17 mouse cellular contexts compared by ENCODE assay signal in the genomic region with DNA sequence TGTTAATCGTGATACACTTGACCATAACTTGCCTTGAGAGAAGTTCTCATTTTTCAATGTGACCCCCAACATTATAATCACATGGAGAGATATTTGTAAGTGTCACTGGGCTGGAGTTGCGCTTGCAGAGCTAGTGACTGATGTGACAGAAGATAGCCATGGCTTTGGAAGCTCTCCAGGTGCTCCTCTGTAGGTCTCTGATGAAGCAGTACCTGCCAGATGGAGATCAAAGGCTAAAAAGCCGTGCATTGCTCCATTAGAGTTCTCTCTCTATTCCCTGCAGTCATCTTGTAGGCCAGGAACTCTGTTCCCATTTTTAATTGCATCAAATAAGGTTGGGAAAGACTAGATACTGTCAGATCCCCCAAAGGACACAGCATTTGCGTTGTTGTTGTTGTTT.
DNase-seq lines count a peak whose midpoint lies in the region; ATAC-seq and TF ChIP-seq lines count a peak whose summit lies in the region.
"Had no signal": no experiment of that assay in that cellular context is flagged by ENCODE, and none has a peak within 500 bp of the region (broad histone marks: within the 10 kb centered on the region; RNA-seq: fewer than 3 reads in every experiment).

No protein-coding gene starts in this region.

- WGBS in forebrain, embryonic 13.5 days, result 84% methylated on average over 4 of the region's 4 CpGs
- WGBS in forebrain, postnatal 0 days, result 86% methylated on average over 4 of the region's 4 CpGs
- WGBS in midbrain, embryonic 12.5 days, result 83% methylated on average over 4 of the region's 4 CpGs

- H3K9ac ChIP-seq in forebrain, embryonic 13.5 days, result no peak overlapping the region
- no peak overlapping the region for H3K9ac ChIP-seq in forebrain, postnatal 0 days
- H3K9ac ChIP-seq in midbrain, embryonic 12.5 days (replicated peaks), result no peak overlapping the region
- H3K9ac ChIP-seq: intestine, embryonic 15.5 days; lung, embryonic 15.5 days had no signal

- intact Hi-C loops in gastrocnemius, postnatal 36 days (cut with DNase I), result no loop called here

- H3K4me3 ChIP-seq in forebrain, embryonic 13.5 days, result no peak overlapping the region
- H3K4me3 ChIP-seq in forebrain, postnatal 0 days (ENCODE audit: low read depth, low read length), result no peak overlapping the region
- H3K4me3 ChIP-seq in midbrain, embryonic 12.5 days, result no peak overlapping the region
- H3K4me3 ChIP-seq: erythroblast, embryonic 14.5 days; heart, embryonic 10.5 days; intestine, embryonic 15.5 days; lung, embryonic 15.5 days had no signal

- H3K36me3 ChIP-seq in forebrain, embryonic 13.5 days (ENCODE audit: poor library complexity, severe bottlenecking), result no peaks in the 10 kb centered on the region
- H3K36me3 ChIP-seq in forebrain, postnatal 0 days (ENCODE audit: insufficient read depth), result no peaks in the 10 kb centered on the region
- H3K36me3 ChIP-seq in midbrain, embryonic 12.5 days, result no peaks in the 10 kb centered on the region
- H3K36me3 ChIP-seq: heart, embryonic 10.5 days; intestine, embryonic 15.5 days; lung, embryonic 15.5 days had no signal

- TF ChIP-seq CTCF in forebrain, postnatal 0 days (IDR thresholded peaks at IDR 0.05; ENCODE audit: low read depth), result no peak

- H3K27me3 ChIP-seq in forebrain, embryonic 13.5 days, result no peaks in the 10 kb centered on the region
- H3K27me3 ChIP-seq in forebrain, postnatal 0 days (ENCODE audit: insufficient read depth, low read length), result no peaks in the 10 kb centered on the region
- H3K27me3 ChIP-seq in midbrain, embryonic 12.5 days, result no peaks in the 10 kb centered on the region
- H3K27me3 ChIP-seq: intestine, embryonic 15.5 days; lung, embryonic 15.5 days had no signal

- ATAC-seq in forebrain, embryonic 13.5 days, result no peak
- no peak for ATAC-seq in forebrain, postnatal 0 days
- no peak for ATAC-seq in midbrain, embryonic 12.5 days (ENCODE audit: low FRiP score, low read depth)
- ATAC-seq in megakaryocyte-erythroid progenitor cell, adult 5-6 weeks (replicated peaks; ENCODE audit: low FRiP score, low TSS enrichment, poor library complexity, severe bottlenecking), result no peak
- ATAC-seq: intestine, embryonic 15.5 days had no signal

- peak overlapping the region; percentile 14 for H3K27ac ChIP-seq in forebrain, embryonic 13.5 days
- no peak overlapping the region for H3K27ac ChIP-seq in forebrain, postnatal 0 days (ENCODE audit: low read depth, low read length)
- H3K27ac ChIP-seq in midbrain, embryonic 12.5 days (replicated peaks), result peak overlapping the region; percentile 47
- H3K27ac ChIP-seq: heart, embryonic 10.5 days; intestine, embryonic 15.5 days; lung, embryonic 15.5 days had no signal

- peaks cover 30% of the 10 kb centered on the region for H3K4me1 ChIP-seq in forebrain, embryonic 13.5 days
- no peaks in the 10 kb centered on the region; the same call in 1 of the 2 replicates for H3K4me1 ChIP-seq in forebrain, postnatal 0 days (ENCODE audit: insufficient read depth)
- peaks cover 23% of the 10 kb centered on the region for H3K4me1 ChIP-seq in midbrain, embryonic 12.5 days
- H3K4me1 ChIP-seq: heart, embryonic 10.5 days; intestine, embryonic 15.5 days; lung, embryonic 15.5 days had no signal

- H3K9me3 ChIP-seq in forebrain, embryonic 13.5 days (replicated peaks), result no peaks in the 10 kb centered on the region
- H3K9me3 ChIP-seq in forebrain, postnatal 0 days (ENCODE audit: low read length), result no peaks in the 10 kb centered on the region
- no peaks in the 10 kb centered on the region for H3K9me3 ChIP-seq in midbrain, embryonic 12.5 days
- H3K9me3 ChIP-seq: heart, embryonic 10.5 days; intestine, embryonic 15.5 days; lung, embryonic 15.5 days had no signal

- H3K4me2 ChIP-seq in forebrain, embryonic 13.5 days, result no peak overlapping the region
- no peak overlapping the region for H3K4me2 ChIP-seq in forebrain, postnatal 0 days (ENCODE audit: low read depth)
- no peak overlapping the region for H3K4me2 ChIP-seq in midbrain, embryonic 12.5 days (replicated peaks)
- H3K4me2 ChIP-seq: intestine, embryonic 15.5 days; lung, embryonic 15.5 days had no signal

- DNase-seq in forebrain, postnatal 0 days, result no peak
- peak; percentile 86 for DNase-seq in brain, adult 2 months (ENCODE audit: low read depth, low spot score)
- DNase-seq in cerebellum, adult 9-11 months, result peak; percentile 59
- no peak for DNase-seq in kidney, adult 9 months
- DNase-seq in gastrocnemius, postnatal 36 days, result no peak
- DNase-seq: adrenal gland, postnatal 25 days; heart, postnatal 36 days; kidney, postnatal 14 days; right cerebral cortex, postnatal 14 days; thymus, postnatal 36 days had no signal

Comparison
In these comparisons a context has a peak if more than half of its experiments do, and no peak if none do; other contexts are left out.
1. DNase-seq: peak in brain, adult 2 months (single experiment) and cerebellum, adult 9-11 months (single experiment); none in forebrain, postnatal 0 days (single experiment), kidney, adult 9 months (single experiment) and gastrocnemius, postnatal 36 days (0 of 2).